Mouse (Mus musculus) CD8-positive naive resting alpha-beta T cell, adult 2 months (primary cell): Measurements from ENCODE around the gene Ect2l.
"Not testable (repeated sequence)": the region's sequence is repeated elsewhere in the genome, so short reads cannot be mapped to it uniquely, and the experiment has no call there.

Source experiments
- DNase-seq, 2 experiments: peaks; one replicate each; pipeline ENCODE4 v3.0.0; 2022; ENCODE audit warnings: low read depth in 2 of 2, low spot score in 2 of 2

The Ect2l gene

DNA sequence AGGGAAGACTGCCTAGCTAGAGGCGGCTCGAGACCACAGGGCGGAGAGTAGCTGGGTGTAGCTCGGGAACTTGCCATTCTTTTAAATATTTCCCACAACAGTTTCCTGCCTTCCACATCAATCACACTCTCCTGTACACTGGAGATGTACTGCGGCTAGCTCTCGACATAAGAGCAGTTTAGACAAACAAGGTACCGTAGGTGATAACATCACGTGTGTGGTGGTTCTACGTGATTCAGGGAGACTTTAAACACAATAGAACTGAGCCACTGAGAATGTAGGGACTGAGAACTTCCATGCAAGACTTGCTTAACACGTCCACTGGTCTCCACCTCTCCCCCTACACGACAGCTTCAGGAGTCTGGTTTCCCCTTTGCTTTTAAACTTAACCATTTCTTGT is 17.5 kb downstream of the Ect2l start:
- DNase-seq, result peak; percentile 61 to 69

DNA sequence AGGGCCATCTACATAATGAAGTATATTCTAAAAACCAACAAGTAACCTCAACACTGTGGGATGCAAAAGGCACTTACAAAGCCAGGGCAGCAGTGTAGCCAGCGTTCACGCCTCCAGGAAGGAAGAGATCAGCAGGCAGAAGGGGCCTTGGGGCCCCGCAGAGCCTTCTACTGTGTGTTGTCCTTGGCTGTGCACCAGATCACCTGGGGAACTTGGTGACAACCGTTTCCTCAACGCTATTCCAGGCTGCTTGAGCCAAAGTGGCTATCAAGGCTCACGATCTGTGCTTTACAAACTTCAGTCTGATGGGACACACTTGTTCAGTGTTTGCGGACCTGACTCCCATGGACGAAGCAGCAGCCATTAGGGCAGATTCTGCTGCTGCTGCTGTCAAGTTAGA is 19.0 kb downstream of the Ect2l start:
- DNase-seq, result no peak

DNA sequence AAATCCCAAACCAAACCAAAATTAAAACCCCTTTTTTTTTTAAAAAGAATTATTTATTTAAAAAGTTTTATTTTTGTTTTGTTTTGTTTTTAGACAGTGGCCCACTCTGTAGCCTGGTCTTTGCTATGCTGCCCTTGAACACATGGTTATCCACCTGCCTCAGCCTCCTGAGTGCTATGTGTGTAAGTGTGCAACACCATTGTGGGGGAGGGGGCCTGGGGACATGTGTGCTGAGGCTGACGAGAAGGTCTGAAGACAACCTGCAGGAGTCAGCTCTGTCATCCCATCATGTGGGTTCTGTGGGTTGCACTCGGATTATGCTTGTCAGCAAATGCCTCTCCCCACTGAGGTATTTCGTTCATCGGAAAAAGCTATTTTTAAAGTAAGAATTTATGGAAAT is 21.2 kb downstream of the Ect2l start:
- no peak for DNase-seq

DNA sequence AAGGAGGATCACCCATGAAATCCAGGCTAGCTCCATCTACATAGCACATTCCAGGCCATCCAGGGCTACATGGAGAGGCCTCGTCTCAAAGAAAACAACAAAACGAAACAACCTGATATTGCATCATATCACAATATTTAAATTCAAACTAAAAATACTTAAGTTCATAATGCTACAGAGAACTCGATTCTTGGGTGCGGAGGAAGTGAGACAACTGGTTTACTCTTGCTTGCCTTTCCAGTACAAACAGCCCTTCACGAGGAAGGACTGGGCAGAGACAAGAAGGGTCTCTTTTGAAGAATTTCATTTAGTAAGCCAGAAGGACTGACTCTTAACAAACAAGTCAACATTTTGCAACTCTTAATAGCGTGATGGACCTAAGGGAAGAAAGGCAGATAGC is 22.1 kb downstream of the Ect2l start:
- DNase-seq, result no peak

DNA sequence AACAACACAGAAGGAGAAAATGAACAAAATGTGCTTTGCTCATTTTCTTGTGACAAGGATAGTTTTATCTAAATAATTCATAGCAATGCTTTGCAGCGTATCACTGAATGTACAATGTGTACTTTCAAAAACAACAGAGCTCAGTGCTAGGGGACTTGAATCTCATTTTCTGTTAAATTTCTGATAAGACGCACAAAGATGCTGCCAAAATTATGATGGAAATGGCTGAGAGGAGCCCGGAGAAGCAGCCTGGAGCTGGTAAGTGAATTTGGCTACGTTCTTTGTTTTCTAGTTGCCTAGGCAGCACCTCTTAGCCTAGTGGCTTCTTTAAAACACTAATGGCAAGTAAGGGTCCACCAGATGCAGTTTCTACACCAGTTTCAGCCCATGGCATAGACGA is 28.4 kb downstream of the Ect2l start:
- no peak for DNase-seq

DNA sequence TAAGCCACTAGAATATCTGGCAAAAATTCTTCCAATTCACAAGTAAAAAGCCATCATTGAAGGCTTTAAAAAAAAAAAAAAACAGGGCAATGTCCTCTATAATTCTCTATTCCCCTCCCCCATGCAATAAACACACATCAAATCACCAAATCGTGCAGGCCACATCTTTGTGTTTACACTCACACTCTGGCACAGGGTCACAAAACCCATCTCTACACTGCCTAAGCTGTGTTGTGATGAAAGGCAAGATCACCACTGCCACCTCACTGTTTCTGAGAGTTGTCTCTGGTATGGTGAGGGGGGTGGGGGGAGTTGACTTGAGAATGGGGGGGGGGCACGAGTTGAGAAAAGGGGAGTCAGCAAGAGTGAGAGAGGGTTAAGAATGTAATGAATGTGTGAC is 33.4 kb downstream of the Ect2l start:
- DNase-seq, result no peak

DNA sequence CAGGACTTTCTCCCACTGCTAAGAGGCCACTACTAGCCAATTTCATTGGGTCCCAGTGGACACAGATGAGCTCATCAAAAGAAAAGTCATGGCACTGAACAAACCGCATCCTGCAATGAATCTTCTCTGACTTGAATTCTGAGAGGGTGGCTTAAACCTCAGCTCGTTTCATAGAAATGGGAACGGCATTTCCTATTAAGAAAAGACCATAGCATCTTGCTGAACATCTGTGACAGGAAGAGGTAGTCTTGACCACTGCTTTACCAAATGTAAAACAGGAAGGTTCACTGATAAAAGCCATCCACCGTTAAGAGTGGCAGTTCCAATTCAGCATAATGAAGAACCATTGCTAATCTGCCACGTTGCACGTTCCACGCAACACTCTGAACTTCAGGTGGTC is 34.0 kb downstream of the Ect2l start:
- no peak for DNase-seq

DNA sequence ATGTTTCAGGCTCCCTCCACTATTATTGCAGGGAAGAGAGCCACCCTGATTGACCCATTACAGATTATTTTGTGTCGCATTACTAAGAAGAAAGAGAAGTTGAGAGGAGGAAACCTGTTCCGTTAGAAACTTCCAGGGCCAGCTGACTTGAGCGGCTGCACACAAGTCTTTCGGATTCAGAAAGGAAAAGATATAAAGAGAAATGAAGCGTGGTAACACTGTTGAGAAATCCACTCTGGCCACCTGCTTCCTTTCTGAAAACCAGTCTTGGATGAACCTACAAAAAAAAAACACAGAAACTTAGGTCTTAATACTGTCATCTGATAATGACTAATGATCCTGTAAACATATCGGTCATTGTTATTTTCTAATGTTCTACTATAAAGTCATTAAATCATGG is 35.6 kb downstream of the Ect2l start:
- DNase-seq, result no peak

DNA sequence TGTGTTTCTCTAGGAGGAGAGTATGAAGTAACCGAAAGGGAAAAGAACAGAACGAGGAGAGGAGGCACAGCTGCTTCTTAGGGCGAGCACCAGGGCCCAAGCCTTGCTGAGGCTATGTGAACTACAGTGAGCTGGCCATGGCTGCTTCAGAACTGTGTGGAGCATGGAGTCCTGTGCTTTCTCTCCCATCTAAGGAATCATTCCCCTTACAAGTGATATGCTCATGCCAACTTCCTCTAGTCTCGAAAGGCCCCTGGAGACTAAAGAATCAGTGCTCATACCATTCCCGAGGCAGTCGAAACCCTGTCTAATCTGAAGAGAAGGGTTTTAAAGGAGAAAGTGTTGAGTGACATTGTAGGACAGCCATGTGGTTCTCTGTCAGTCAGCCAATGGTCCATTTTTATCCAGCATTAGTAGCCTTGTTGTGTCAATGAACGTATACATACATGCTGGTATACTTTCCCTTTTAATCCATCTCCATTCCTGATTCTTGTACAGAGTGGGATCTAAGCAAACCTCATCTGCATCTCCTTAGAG is 48.2 kb downstream of the Ect2l start:
- DNase-seq, result no peak

DNA sequence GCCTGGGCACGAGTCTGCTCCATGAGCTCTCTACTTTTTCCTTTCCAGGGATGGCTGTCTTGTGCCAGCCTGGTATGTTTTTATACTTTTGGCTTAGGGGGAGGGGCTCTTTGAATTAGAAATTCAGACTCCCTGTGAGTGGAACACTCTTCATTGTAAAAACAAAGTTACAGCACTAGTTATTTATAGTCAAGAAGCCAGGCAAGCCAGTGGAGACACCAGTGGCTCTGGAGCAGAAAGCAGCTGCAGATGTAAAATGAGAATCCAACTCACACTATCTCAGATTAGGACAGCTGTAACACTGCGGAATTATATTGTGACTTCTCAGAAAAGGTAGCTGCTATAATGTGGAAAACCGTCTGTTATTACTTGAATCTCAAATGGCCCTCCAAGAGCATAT is 63.5 kb downstream of the Ect2l start:
- DNase-seq, result no peak

DNA sequence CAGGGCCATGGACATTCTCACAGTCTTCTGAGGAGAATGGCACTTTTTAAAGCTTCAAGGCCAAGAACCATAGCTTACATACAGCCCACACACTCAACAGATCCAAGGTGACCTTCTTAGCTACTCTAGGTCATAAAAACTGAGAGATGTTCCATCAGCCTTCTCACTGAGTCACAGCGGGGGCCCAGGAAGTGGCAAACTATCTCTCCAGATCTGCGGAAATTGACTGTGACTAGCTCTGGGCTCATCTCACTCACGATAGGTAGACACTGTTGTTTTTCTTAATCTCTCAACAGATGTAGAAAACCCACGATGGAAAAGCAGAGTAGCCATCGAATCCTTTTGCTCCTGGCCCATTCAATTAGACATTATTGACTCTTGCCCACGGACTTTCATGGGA is 68.5 kb downstream of the Ect2l start:
- DNase-seq, result peak in 1 of 2 experiments; percentile 12

DNA sequence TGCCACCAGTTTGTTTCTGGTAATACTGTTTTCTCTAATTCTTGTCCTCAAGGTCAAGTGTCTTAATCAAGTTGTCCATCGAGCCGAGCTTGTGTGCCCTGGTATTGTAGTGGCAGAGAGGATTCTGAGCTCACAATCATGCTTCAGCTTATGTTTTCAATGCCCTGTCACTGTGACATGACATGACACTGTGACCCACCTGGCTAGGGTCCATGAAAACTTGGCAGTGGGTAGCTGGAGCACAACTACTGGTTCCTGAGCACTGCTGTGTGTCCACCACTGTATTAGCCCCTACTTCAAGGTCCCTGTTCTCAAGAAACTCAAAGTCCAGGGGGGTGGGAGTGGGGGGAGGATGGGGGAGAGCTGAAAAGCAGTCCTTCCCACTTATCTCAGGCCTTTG is 69.3 kb downstream of the Ect2l start:
- DNase-seq, result no peak

DNA sequence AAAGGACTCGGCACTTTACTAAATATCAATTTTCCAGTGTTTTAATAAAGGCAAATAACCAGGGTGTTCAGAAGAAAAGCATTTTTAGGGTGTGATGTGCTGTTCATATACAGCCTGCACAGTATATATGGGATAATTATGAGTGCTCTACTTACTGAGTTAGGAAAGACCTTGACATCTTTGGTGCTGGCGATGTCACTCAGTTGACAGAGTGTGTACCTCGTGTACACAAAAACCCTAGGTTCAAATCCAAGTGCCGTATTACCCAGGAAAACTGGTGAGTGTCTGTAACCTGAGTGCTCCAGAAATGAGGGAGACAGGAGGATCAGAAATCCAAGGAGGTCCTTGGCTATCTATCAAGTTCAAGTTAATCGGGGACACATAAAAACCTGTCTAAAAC is 71.1 kb downstream of the Ect2l start:
- no peak for DNase-seq

DNA sequence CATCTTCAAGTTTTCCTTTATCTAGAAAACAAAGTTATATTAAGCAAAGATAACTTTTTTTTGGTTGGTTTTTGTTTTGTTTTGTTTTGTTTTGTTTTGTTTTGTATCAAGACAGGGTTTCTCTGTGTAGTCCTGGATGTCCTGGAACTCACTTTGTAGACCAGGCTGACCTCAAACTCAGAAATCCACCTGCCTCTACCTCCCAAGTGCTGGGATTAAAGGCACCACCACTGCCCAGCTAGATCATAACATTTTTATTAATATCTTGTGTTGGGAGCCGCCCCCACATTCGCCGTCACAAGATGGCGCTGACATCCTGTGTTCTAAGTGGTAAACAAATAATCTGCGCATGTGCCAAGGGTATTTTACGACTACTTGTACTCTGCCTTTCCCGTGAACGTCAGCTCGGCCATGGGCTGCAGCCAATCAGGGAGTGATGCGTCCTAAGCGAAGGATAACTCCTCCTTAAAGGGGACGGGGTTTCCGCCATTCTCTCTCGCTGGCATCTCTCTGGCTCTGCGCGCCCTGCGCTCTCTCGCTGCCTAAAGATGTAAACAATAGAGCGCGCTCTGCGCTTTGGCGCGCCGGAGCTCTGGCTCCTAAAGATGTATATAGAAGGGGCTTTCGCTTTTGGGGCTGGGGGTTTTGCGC is 71.7 kb downstream of the Ect2l start:
- not testable (repeated sequence) for DNase-seq

DNA sequence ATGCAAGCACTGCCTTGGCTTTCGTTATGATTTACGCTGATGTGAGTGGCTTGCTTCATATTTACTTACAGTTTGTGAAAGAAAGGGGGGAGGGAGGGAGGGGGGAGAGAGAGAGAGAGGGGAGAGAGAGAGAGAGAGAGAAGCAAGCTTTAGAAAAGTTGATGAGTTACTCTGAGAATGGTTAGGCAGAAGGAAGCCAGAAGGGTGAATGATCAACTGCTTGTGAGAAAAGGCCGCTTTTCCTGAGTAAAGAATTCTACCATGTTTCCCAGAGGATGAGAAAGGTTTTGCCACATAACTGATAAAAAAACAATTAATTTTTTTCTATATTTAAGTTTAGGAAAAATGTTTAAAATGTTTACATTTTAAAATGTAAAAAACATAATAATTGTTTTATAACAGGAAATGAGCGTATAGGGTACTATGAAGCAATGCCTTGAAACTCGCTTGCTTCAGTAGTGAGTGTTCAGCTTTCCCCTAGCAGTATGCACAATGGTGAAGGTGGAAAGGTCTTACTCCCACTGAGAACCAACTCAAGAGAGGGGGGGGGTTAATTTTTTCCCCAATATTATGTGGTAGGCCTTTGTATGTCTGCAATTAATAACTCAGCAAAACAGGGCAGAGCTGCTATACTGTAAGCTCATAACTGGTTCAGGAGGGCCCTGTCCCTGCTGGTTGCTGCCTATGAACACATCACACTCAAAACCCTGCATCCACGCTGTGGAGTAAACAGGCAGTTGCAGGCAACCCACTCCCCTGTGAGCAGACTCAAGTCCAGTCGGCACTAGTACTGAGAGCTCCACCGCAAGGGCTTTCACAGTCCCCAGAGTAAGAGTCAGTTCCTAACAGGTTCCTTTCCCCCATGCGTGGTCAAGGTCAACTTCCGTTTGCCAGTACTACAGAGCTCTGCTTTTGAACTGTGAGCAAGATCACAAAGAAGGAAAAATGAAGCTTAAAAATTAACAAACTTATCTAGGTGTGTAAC is 78.7 kb downstream of the Ect2l start:
- no peak for DNase-seq

DNA sequence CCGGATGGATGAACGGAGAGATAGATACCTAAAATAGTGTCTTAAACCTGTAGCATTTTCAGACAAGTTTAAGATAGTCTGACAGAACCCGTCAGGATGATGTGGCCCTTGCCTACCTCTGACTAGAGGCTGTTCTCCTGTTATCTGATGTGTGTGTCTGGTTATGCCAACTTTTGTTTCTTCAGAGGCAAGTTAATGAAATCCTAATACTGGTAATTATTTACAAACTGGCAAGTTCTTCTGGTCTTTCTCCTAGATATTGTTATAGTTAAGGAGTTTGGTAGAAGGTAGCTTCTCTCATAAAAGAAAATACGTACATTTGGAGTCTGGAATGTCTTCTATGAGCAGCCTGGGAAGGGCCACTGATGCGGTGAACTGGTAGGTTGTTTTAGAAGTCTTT is 80.4 kb downstream of the Ect2l start:
- DNase-seq, result no peak

DNA sequence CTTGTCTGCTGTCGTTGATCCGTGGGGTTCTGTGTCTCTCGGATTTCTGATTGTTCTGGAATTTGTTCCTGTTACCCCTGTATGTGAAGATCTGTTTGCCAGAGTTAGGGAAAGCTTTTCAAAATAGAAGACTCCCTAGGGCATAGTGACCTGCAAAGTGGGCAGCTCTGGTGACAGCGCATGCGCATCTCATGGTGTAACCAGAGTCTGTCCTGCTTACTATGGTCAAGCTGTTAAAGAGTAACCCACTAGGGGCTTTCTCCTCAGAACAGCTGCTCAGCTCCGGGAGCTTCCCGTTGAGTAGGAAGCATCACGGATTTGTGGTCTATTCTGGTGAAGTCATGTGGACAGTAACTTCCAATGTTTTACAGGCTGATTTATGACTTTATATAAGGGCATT is 92.4 kb downstream of the Ect2l start:
- no peak for DNase-seq

DNA sequence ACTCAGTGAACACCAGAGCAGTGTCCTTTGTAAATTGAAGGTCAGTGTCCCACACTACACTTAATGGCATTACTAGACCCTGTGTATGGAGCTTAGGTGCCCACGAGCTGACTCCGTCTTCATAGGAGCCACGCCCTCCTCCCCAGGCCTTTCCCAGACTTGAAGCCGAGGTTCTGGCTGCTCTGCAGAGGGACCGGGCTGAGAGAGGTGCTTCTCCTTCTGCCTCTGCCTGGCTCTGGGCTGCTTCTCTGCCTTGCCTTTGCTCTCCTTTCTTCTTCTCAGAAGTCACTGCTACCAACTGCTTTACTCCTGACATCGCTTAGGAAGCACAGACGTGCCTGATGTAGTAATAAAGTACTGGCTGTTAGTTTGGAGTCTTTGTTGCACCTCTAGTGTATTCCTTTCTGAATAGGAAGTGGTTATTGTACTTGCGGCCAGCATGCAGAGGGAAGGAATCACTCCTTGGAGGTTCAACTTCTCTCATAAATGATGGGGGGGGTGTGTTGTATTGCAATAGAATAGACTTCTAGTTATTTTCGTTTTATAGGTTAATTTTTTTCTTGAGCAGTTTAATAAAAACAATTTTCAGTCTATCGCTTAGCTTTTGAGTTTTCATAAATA is 97.1 kb downstream of the Ect2l start:
- no peak for DNase-seq

DNA sequence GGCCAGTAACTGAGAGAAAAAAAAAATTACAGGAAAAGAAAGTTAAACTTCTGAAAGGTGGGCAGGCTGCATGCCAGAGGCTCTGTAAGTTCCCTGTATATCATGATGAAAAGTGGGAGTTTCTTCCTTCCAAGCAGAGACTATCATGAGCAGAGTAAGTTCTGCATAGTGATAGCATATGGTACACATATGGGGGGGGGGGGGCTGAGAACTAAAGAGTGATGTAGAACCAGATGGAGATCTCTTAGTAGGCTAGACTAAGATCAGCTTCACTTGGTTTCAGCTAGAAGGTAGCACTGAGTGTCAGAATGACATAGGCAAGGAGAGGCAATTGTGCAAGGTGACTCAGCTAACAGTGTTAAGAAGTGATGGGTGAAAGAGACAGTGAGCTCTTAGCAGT is 99.8 kb downstream of the Ect2l start:
- DNase-seq, result no peak

DNA sequence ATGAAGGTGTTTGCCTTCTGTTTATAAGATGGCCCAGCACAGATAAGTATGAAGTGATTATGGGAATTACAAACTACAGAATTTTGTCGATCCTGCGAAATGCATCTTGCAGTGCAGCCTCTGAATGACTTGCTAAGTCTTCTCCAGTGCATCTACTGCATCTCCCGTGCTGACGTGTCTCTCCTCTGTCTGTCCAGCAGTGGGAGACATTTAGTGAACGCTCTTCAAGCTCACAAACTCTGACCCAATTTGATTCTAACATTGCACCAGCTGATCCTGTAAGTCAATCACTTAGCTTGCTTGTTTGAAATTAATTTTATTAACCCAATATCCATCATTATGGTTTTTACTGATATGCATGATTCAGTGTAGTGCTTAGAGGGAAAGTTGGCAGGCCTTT is 103.2 kb downstream of the Ect2l start:
- no peak for DNase-seq

DNA sequence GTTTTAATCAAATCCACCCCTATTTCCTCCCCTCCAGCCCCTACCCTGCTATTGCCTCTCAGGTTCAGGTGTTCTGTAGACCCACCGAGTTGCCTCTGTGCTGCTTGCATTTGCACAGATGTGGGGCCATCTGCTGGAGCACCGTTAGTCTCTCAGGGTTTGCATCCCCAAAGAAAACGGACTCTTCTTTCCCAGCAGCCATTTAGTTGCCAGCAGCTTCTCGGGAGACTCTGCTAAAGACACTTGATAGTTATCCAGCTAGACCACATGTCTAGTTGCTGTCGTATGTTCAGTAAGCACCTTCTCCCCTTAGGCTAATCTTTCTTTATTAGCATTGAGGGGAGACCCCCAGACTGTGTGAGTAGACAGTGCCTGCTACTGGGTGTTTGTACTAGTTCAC is 108.5 kb downstream of the Ect2l start:
- DNase-seq, result no peak

DNA sequence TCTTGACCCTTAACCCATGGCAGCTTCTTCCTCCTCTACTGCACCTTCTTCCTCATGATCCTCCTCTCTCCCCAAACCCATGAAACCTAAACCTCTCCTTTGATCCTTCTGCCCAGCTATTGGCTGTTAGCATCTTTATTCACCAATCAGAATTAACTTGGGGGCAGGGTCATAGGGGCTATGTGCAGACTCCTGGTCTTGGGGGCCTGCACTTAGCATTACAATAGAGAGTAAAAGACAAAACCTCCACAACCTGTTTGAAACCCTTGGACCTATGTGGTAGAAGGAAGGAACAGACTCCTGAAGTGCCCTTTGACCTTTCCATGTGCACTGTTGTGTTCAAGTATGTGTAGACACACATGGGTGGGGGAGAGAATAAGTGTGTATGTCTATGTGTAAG is 120.0 kb downstream of the Ect2l start:
- no peak for DNase-seq
